Mouse (Mus musculus) forebrain, embryonic 11.5 days (tissue): ENCODE measurements around the gene Gatb. TPM values are rescaled to one million over a fixed set of nuclear protein-coding genes. Genes with fewer than 3 reads are reported as not detected.
"Not testable (repeated sequence)": the region's sequence is repeated elsewhere in the genome, so short reads cannot be mapped to it uniquely, and the experiment has no call there.

ENCODE experiments used
- ATAC-seq: fragments of 200-750 bp; cut with Nextera tagmentation; replicated peaks from 2 replicates; pipeline ENCODE4 v1.8.0; 2017; ENCODE audit warnings: moderate TSS enrichment; ENCODE audit not compliant: low FRiP score
- DNase-seq: peaks from one replicate; pipeline ENCODE4 v3.0.0-alpha.2; 2017; ENCODE audit warnings: low spot score
- H3K27ac ChIP-seq: fragments of 300-500 bp; sonication (generic); 2 replicates; pipeline ENCODE4 v1.5.1; 2014; ENCODE audit warnings: low read depth, low read length
- H3K27me3 ChIP-seq: fragments of 300-500 bp; sonication (generic); 2 replicates; pipeline ENCODE4 v1.6.1; 2014; ENCODE audit warnings: mild to moderate bottlenecking, low read length, mixed read lengths; ENCODE audit not compliant: control insufficient read depth, insufficient read depth
- H3K36me3 ChIP-seq: fragments of 300-500 bp; sonication (generic); 2 replicates; pipeline ENCODE4 v1.6.1; 2014; ENCODE audit warnings: mild to moderate bottlenecking, low read length, moderate library complexity, mixed read lengths; ENCODE audit not compliant: control insufficient read depth, insufficient read depth
- H3K4me1 ChIP-seq: fragments of 300-500 bp; sonication (generic); replicated peaks from 2 replicates; pipeline ENCODE4 v1.6.1; 2014; ENCODE audit warnings: low read length, mixed read lengths; ENCODE audit not compliant: control insufficient read depth, insufficient read depth
- H3K4me2 ChIP-seq: fragments of 300-500 bp; sonication (generic); 2 replicates; pipeline ENCODE4 v1.6.1; 2014; ENCODE audit warnings: low read depth, mild to moderate bottlenecking, low read length, moderate library complexity, mixed read lengths; ENCODE audit not compliant: severe bottlenecking
- H3K4me3 ChIP-seq: fragments of 300-500 bp; sonication (generic); 2 replicates; pipeline ENCODE4 v1.5.1; 2014; ENCODE audit warnings: low read depth, low read length
- H3K9ac ChIP-seq: fragments of 300-500 bp; sonication (generic); 2 replicates; pipeline ENCODE4 v1.6.1; 2014; ENCODE audit warnings: low read length
- H3K9me3 ChIP-seq: fragments of 300-500 bp; sonication (generic); 2 replicates; pipeline ENCODE4 v1.6.1; 2016; ENCODE audit warnings: low read length, mixed read lengths; ENCODE audit not compliant: control insufficient read depth
- WGBS: fragments of 180-500 bp; shearing (Covaris S2); extraction: QIAGEN DNeasy Blood & Tissue Kit; methylation state at CpG from one replicate; pipeline ENCODE4 v1.1.7; 2014; 5-methylcytosine and 5-hydroxymethylcytosine counted together
- polyA plus RNA-seq: library from polyadenylated mRNA; unstranded; fragments of >200 nt; fragmentation: Nextera tagmentation; extraction: Ambion mirVana; gene quantifications from 2 replicates; pipeline ENCODE4 v1.2.1, GENCODE M21; 2014

Gene Gatb
- polyA plus RNA-seq, 1 experiment from 2014 or later, result 25.6 TPM

DNA sequence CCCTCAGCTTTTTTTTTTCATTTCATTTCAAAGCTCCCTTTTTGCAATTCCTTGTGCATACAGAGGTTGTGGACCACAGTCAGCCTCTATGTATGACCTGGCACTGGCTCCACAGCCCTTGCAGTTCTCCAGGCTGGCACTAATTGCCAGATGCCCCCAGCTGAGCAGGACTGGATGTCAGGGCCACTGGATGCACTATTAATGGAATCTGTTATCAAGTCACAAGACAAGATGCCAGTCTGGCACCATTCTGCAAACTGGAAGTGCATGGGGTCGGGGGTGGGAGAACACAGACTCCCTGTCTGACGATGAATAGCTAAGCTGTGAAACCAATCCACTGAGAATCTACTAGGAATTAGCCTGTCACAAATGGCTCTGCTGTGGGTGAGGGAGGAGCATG lies 22.6 kb upstream of the Gatb start:
- DNase-seq, result no peak

DNA sequence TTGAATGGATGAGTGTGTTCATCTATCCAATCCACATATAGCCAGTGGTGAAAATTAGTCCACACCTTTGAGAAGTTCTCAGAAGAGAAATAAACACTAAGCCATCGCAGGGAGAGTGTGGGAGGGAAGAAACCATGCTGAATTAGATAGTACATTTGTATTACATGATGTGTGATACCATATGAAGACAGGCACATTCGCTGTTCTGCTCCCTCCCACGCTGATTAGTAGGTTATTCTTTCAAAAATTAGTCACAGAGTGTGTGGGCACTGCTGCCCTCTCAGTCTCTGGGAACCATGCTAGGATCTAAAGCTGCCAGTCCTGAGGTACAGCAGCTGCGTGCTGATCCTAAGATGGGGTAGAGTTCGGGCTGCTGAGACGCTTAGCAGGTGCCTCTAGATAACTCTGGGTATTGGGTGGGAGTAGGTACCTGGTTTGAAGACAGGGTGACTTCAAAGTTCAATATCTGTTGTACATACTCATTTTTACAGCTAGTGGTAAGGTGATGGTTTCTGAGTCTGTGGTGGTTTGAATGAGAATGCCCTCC lies 20.1 kb upstream of the Gatb start:
- no peak for ATAC-seq
- Histone ChIP-seq H3K27ac (no peak overlapping the region), H3K9ac (no peak overlapping the region), H3K9me3 (no peaks in the 10 kb centered on the region), H3K27me3 (no peaks in the 10 kb centered on the region), H3K4me1 (no peaks in the 10 kb centered on the region), H3K36me3 (no peaks in the 10 kb centered on the region), H3K4me2 (no peak overlapping the region), H3K4me3 (no peak overlapping the region)
- 89% methylated on average over 6 of the region's 6 CpGs for WGBS
- no peak for DNase-seq

More for the DNA sequence above, 22.6 kb upstream of the Gatb start:
- Histone ChIP-seq H3K4me1 (no peaks in the 10 kb centered on the region), H3K4me3 (no peak overlapping the region), H3K36me3 (no peaks in the 10 kb centered on the region), H3K9me3 (no peaks in the 10 kb centered on the region), H3K27me3 (no peaks in the 10 kb centered on the region), H3K4me2 (no peak overlapping the region), H3K27ac (no peak overlapping the region), H3K9ac (no peak overlapping the region)
- 69% methylated on average over 2 of the region's 2 CpGs for WGBS
- no peak for ATAC-seq

DNA sequence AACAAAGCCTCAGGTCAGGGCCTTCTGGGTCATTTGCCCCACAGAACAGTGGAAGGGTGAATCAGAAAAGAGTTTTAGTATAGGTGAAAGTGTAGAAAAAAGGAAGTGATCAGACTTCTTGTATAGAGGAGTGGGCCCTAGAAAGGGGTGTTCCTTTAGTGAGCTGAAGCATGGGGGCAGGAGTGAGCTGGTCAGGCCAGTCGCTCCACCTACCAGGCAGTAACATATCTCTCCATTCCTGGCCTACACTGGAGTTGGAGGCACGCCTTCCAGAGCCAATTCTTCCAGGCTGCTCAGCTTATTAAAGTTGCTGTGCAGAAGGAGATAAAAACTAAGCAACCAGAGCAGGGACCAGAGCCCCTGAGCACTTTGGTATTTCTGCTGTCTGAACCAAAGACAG lies 9.3 kb upstream of the Gatb start:
- WGBS, result 66% methylated on average over 2 of the region's 2 CpGs
- Histone ChIP-seq H3K9me3 (no peaks in the 10 kb centered on the region), H3K9ac (no peak overlapping the region), H3K27me3 (no peaks in the 10 kb centered on the region), H3K4me3 (no peak overlapping the region), H3K4me2 (no peak overlapping the region), H3K36me3 (no peaks in the 10 kb centered on the region), H3K4me1 (no peaks in the 10 kb centered on the region), H3K27ac (no peak overlapping the region)
- ATAC-seq, result no peak
- no peak for DNase-seq

DNA sequence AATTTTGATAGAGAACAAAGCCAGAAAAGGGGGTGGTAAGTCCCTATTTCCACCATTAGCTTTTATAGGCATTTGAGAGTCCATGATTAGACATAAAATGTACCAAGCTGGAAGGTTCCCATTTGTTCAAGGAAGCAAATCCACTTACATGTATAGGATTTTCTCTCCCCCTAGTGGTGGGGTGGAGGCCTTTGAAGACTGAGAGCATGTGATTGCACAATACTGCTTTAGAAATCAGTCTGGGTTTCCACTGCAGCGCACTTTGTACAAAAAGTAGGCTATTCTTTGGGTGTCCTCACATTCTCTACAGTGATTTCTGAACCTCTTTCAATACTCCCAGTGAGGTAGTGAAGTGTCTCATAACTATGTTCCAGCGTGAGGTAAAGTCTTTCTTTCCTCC lies 2.6 kb upstream of the Gatb start:
- Histone ChIP-seq H3K4me2 (no peak overlapping the region), H3K27me3 (no peaks in the 10 kb centered on the region), H3K27ac (no peak overlapping the region), H3K4me1 (0 out of 2 replicates have a peak, but pooled peaks cover 1% of the 10 kb centered on the region), H3K36me3 (no peaks in the 10 kb centered on the region), H3K9ac (no peak overlapping the region), H3K9me3 (no peaks in the 10 kb centered on the region), H3K4me3 (no peak overlapping the region)
- no peak for ATAC-seq
- 53% methylated on average over 2 of the region's 2 CpGs for WGBS
- DNase-seq, result peak; percentile 58

DNA sequence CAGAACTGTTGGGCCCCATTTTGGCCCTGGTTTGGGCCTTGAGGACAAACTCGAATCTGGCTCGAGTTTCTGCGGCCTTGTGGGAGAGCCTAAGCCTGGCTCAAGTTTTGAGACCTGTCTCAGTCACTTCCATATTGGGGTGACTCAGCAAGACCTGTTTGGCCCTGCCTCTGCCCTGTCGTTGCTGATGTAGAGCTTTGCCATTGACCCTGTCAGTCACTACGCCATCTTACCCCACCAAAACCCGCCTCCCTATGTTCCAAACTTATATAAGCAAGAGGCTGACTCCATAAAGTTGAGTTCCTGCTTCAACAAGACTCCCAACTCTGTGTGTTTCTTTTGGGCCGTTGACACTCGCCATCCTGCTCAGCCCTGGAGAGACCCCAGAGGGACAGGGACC lies 1.4 kb upstream of the Gatb start:
- H3K36me3 ChIP-seq, H3K9ac ChIP-seq, H3K27ac ChIP-seq, H3K4me1 ChIP-seq, H3K9me3 ChIP-seq, H3K4me3 ChIP-seq, H3K4me2 ChIP-seq, DNase-seq, ATAC-seq, H3K27me3 ChIP-seq: not testable (repeated sequence)
- 95% methylated on average over 8 of the region's 8 CpGs for WGBS

DNA sequence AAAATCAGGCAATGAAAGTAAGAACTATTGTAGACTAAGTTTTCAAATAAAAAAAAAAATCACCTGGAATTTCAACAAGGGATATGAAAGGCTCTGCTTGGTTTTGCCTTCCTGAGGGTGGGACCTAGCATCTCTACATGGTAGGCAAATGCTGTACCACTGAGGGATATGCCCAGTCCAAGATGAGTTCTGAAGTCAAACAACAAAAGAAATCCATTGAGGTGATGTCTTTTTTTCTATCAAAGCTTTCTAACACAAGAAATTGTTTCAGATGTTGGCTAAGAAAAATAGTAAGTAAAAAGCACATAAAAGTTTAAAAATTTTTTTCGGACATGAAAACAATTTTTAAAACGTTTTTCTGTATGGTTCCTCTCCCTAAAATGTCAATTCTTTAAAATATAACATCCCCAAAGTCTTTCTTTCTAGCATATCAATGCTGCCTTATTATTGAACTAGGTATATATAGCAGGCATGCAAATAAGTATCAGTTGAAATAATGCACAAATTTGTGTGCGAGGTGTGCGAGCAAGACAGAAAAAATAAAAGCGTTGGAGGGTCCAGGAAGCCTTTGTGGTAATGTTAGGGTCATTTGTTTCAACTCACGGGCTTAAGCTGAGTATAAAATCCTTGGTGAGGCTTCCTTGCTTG lies 579 bp upstream of the Gatb start:
- no peaks in the 10 kb centered on the region for H3K36me3 ChIP-seq
- peak overlapping the region; percentile 44; the same call in 1 of the 2 replicates for H3K9ac ChIP-seq
- H3K9me3 ChIP-seq, result no peaks in the 10 kb centered on the region
- H3K27ac ChIP-seq, result no peak overlapping the region
- peak overlapping the region; percentile 61 for H3K4me3 ChIP-seq
- H3K4me2 ChIP-seq, result peak overlapping the region; percentile 48; the same call in 1 of the 2 replicates
- no peak for ATAC-seq
- WGBS, result 21% methylated on average over 6 of the region's 6 CpGs
- no peaks in the 10 kb centered on the region for H3K27me3 ChIP-seq
- no peak for DNase-seq
- H3K4me1 ChIP-seq, result 0 out of 2 replicates have a peak, but pooled peaks cover 1% of the 10 kb centered on the region

DNA sequence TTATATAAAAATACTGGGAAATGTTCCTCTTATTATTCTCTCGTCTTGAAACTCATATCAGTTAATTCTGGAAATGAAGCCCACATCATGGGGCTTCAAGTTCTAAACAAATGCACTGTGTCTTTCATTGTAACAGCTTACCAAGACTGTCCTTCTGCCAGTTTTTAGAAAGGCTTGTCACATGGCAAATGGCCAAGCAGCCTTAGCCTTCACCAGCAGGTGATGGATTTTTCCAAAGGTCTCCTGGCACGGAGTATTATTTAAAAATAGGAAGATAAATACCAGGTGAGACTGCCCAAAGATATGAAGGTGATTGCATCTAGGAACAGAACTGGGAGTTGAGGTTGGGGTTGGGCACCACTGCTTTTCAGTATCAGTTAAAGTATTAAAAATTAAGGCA lies 8.8 kb downstream of the Gatb start:
- no peak overlapping the region for H3K4me3 ChIP-seq
- H3K4me2 ChIP-seq, result no peak overlapping the region
- H3K36me3 ChIP-seq, result no peaks in the 10 kb centered on the region
- no peaks in the 10 kb centered on the region for H3K27me3 ChIP-seq
- ATAC-seq (no peak), DNase-seq (no peak)
- 87% methylated on average over 2 of the region's 2 CpGs for WGBS
- H3K9me3 ChIP-seq, result no peaks in the 10 kb centered on the region
- H3K4me1 ChIP-seq, result no peaks in the 10 kb centered on the region
- no peak overlapping the region for H3K27ac ChIP-seq
- no peak overlapping the region for H3K9ac ChIP-seq

DNA sequence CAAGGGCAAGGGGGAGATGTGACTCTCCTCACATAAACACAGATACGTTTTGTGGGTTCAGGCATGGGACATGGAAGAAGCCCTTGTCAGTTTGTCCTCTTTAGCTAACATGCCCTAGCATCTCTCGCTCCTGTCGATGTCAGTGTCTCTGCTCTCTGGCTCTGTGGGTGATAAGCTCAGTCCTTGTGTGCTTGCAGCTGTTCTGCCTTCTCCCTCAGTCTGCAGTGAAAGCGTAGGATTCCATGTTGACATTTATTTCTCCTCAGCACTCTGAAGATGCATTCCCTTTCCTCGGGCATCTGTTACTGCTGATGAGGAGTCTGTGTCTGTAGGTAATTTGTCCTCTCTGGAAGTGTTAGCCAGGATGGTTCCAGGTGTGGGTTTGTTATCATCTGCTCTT lies 9.3 kb downstream of the Gatb start:
- H3K27me3 ChIP-seq, result no peaks in the 10 kb centered on the region
- no peaks in the 10 kb centered on the region for H3K9me3 ChIP-seq
- no peaks in the 10 kb centered on the region for H3K36me3 ChIP-seq
- no peak overlapping the region for H3K4me2 ChIP-seq
- WGBS, result 87% methylated on average over 5 of the region's 5 CpGs
- H3K4me1 ChIP-seq, result no peaks in the 10 kb centered on the region
- ATAC-seq, result no peak
- no peak overlapping the region for H3K4me3 ChIP-seq
- DNase-seq, result no peak
- H3K27ac ChIP-seq, result no peak overlapping the region
- H3K9ac ChIP-seq, result no peak overlapping the region

DNA sequence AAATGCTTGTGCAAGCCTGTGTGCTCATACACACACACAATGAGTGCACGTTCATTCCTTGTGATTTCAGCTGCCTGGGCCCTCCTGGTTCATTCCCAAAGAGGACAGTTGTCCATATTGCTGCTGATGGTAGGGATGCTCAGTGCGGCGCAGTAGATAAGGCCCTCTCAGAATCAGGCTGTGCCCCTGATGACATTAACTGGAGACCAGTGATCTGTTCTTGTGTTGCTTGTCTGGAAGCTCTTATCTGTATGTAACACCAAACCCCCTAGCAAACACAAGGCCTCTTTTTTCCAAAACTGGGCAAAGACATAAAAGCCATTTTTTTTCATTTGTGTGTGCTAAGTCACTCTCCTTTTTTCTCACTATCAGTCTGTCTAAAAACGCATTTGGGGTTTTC lies 11.0 kb downstream of the Gatb start:
- Histone ChIP-seq H3K27me3 (no peaks in the 10 kb centered on the region), H3K9ac (no peak overlapping the region), H3K36me3 (no peaks in the 10 kb centered on the region), H3K27ac (no peak overlapping the region), H3K4me1 (no peaks in the 10 kb centered on the region), H3K4me3 (no peak overlapping the region), H3K9me3 (no peaks in the 10 kb centered on the region), H3K4me2 (no peak overlapping the region)
- WGBS, result 89% methylated on average over 4 of the region's 4 CpGs
- DNase-seq (no peak), ATAC-seq (no peak)
